Mouse (Mus musculus) midbrain, embryonic 12.5 days (tissue): Measurements from ENCODE around the gene Vps26c. TPM values are rescaled to one million over a fixed set of nuclear protein-coding genes. Genes with fewer than 3 reads are reported as not detected.

Experiments used
- ATAC-seq: fragments of 200-750 bp; cut with Nextera tagmentation; 2 replicates; pipeline ENCODE4 v1.8.0; 2017; ENCODE audit warnings: low read depth, moderate TSS enrichment, moderate library complexity; ENCODE audit not compliant: low FRiP score
- H3K27ac ChIP-seq: fragments of 300-500 bp; sonication (generic); replicated peaks from 2 replicates; pipeline ENCODE4 v1.5.1; 2016; ENCODE audit warnings: mild to moderate bottlenecking
- H3K27me3 ChIP-seq: fragments of 300-500 bp; sonication (generic); 2 replicates; pipeline ENCODE4 v1.6.1; 2016; ENCODE audit warnings: mild to moderate bottlenecking
- H3K36me3 ChIP-seq: fragments of 300-500 bp; sonication (generic); 2 replicates; pipeline ENCODE4 v1.6.1; 2016
- H3K4me1 ChIP-seq: fragments of 300-500 bp; sonication (generic); 2 replicates; pipeline ENCODE4 v1.6.1; 2016
- H3K4me2 ChIP-seq: fragments of 300-500 bp; sonication (generic); replicated peaks from 2 replicates; pipeline ENCODE4 v1.6.1; 2016; ENCODE audit warnings: mild to moderate bottlenecking, moderate library complexity
- H3K4me3 ChIP-seq: fragments of 300-500 bp; sonication (generic); 2 replicates; pipeline ENCODE4 v1.5.1; 2016; ENCODE audit warnings: mild to moderate bottlenecking
- H3K9ac ChIP-seq: fragments of 300-500 bp; sonication (generic); replicated peaks from 2 replicates; pipeline ENCODE4 v1.6.1; 2016; ENCODE audit warnings: mild to moderate bottlenecking, moderate library complexity
- H3K9me3 ChIP-seq: fragments of 300-500 bp; sonication (generic); 2 replicates; pipeline ENCODE4 v1.6.1; 2016; ENCODE audit warnings: mild to moderate bottlenecking
- WGBS: fragments of 180-500 bp; shearing (Covaris S2); methylation state at CpG from one replicate; pipeline ENCODE4 v1.1.7; 2016; 5-methylcytosine and 5-hydroxymethylcytosine counted together
- polyA plus RNA-seq: library from polyadenylated mRNA; unstranded; fragments of >200 nt; fragmentation: Nextera tagmentation; extraction: Ambion mirVana; gene quantifications from 2 replicates; pipeline ENCODE4 v1.2.1, GENCODE M21; 2016

Vps26c gene
- 59.4 and 60.6 TPM in 2 replicates for polyA plus RNA-seq

DNA sequence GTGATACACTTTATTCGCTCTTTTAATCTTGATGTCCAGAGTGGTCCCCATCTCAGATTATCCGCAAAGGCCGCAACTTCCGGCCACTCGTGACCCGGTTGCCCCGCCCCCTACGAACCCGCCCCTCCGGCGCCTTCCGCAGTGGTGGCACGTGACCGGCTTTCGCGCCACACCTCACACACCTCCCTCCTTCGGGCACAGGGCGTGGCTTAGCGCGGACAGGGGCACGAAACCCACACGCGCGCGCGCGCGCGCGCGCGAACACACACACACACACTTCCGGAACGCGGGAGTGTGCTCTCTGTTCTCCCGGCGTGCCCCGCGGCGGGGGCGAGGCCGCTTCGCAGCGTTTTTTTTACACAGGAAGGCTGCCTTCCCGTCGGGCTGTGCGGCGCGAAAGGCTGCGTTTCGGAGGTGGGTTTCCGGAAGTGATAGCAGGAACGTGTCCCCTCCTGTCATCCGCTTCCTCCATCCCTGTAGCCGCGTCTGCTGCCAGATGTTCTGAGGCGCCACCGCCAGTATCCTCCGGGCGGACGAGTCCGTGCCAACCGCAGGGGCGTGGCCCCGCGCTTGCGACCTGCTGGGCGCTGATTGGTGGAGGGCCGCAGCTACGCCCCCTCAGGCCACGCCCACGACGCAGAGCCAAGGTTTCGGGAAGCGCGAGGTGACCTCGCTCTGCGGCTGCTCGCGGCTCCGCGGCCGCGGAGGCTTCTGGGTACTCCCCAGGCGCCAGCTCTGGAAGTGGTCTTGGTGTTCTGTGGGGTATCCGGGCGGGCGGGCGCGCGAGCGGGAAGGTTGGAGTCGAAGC lies at the start of gene Vps26c:
Gene Vps26c (minus strand): TSS at position 487 of the 808 bp plus-strand sequence.
- Histone ChIP-seq H3K9me3 (no peaks in the 10 kb centered on the region), H3K4me2 (peak within 1 kb of the TSS; percentile 85), H3K36me3 (no peaks in the 10 kb centered on the region), H3K4me1 (peaks cover 28% of the 10 kb centered on the region), H3K27me3 (no peaks in the 10 kb centered on the region), H3K27ac (peak within 1 kb of the TSS; percentile 96), H3K9ac (peak within 1 kb of the TSS; percentile 77), H3K4me3 (peak within 1 kb of the TSS; percentile 71)
- under 1% methylated on average over 93 of the region's 93 CpGs for WGBS
- peak; percentile 92 for ATAC-seq

DNA sequence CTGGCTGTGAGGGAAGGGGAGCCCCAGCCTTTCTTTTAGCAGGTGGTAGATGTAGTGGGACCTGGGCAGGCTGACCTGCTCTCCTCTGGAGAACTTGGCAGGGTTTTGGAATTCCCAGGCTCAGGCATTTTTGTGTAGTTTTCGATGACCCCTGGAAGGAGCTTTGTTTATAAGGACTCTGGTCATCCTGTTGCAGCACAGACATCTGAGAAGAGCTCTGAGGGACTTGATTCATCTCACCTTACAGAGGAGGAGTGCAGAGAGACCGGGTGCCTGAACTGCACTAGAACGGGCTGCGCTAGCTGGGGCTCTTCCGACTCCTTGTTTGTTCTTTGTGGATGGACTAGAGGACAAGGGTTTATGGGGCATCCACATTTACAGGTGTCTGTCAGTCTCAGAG lies 49.1 kb upstream of the Vps26c start:
- H3K4me3 ChIP-seq = no peak overlapping the region
- WGBS = 73% methylated on average over 5 of the region's 5 CpGs
- H3K4me1 ChIP-seq = peaks cover 44% of the 10 kb centered on the region
- H3K27me3 ChIP-seq = no peaks in the 10 kb centered on the region
- no peak overlapping the region for H3K9ac ChIP-seq
- no peaks in the 10 kb centered on the region for H3K9me3 ChIP-seq
- no peak overlapping the region for H3K27ac ChIP-seq
- no peak overlapping the region for H3K4me2 ChIP-seq
- H3K36me3 ChIP-seq = no peaks in the 10 kb centered on the region
- ATAC-seq = no peak

DNA sequence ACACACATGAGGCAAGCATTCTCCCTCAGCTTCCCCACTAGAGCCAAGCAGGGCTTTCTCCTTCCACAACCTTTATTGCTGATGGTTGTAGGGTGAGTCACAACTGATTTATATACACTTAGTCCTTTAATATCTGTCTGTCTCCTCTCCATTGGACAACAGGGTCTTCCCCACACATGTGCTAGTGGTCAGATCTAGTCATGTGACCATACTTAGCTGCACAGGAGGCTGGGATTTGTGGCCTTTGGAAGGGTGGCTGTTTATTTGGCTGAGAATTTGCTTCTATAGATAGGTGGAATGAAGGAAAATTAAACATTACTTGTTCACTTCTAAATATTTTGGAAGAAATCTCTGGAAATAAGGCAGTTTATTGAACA lies 48.1 kb upstream of the Vps26c start:
- no peaks in the 10 kb centered on the region for H3K36me3 ChIP-seq
- no peak overlapping the region for H3K9ac ChIP-seq
- no peak for ATAC-seq
- H3K27ac ChIP-seq = 0 out of 2 replicates have a peak overlapping the region, but pooled peaks have one; percentile 20
- H3K9me3 ChIP-seq = no peaks in the 10 kb centered on the region
- no peak overlapping the region for H3K4me3 ChIP-seq
- no peaks in the 10 kb centered on the region for H3K27me3 ChIP-seq
- peaks cover 42% of the 10 kb centered on the region for H3K4me1 ChIP-seq
- H3K4me2 ChIP-seq = no peak overlapping the region

DNA sequence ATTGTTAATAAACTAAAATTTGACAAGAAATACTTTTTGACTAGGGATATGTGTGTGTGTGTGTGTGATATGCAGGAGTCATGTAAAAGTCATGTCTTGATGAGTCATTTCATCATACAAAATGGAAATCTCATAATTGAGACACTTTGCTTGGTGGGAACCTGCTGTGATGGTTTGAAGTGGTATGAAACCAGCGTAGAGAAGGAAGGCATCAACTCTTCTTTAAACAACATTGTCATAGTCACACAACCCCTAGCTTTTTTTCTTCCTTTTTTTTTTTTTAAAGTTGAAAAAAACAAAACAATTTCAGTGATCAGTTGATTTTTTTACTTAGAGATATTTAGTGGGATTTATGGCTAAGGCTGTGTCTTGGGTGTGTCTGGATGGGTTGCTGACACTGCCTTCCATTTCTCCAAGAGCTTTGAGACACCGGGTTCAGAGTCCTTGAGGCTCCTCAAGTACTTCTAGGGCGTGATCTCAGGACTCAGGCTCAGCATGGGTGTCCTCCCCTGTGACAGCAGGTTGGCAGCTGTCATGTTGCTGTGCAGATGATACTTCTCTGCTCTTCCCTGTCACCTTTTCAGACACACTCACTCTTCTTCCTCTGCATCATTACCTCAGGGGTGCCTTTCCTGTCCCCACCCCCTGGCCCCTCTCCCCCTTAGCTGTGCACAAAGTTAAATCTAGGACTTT lies 47.5 kb upstream of the Vps26c start:
- H3K9me3 ChIP-seq = no peaks in the 10 kb centered on the region
- no peak overlapping the region for H3K4me2 ChIP-seq
- H3K4me1 ChIP-seq = peaks cover 42% of the 10 kb centered on the region
- H3K4me3 ChIP-seq = no peak overlapping the region
- ATAC-seq = no peak
- no peaks in the 10 kb centered on the region for H3K27me3 ChIP-seq
- no peak overlapping the region for H3K9ac ChIP-seq
- WGBS = 78% methylated on average over 3 of the region's 3 CpGs
- H3K36me3 ChIP-seq = no peaks in the 10 kb centered on the region
- 0 out of 2 replicates have a peak overlapping the region, but pooled peaks have one; percentile 20 for H3K27ac ChIP-seq

DNA sequence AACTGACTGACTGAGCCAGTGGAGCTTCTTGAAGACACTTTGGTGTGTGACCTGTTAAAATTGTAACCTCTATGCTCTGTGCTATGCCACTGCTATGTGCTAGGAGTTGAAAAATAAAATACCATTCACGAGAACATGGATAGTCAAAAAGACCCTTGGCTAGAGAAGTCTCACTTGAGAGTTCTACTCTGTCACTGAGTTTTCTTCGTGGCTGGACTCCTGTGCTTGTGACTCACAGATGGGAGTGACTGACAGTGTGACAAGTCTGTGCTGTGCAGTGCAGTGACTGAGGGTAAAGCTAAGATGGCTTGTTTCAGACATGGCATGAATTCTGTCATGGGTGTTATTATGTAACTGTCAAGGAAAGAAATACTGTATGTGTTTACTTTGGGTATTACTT lies 45.8 kb upstream of the Vps26c start:
- Histone ChIP-seq H3K4me2 (peak overlapping the region; percentile 79), H3K27me3 (no peaks in the 10 kb centered on the region), H3K9ac (no peak overlapping the region; the same call in 1 of the 2 replicates), H3K4me1 (peaks cover 44% of the 10 kb centered on the region), H3K9me3 (no peaks in the 10 kb centered on the region), H3K4me3 (peak overlapping the region; percentile 15; the same call in 1 of the 2 replicates), H3K36me3 (no peaks in the 10 kb centered on the region), H3K27ac (no peak overlapping the region)
- 36% methylated on average over 2 of the region's 2 CpGs for WGBS
- ATAC-seq = no peak

DNA sequence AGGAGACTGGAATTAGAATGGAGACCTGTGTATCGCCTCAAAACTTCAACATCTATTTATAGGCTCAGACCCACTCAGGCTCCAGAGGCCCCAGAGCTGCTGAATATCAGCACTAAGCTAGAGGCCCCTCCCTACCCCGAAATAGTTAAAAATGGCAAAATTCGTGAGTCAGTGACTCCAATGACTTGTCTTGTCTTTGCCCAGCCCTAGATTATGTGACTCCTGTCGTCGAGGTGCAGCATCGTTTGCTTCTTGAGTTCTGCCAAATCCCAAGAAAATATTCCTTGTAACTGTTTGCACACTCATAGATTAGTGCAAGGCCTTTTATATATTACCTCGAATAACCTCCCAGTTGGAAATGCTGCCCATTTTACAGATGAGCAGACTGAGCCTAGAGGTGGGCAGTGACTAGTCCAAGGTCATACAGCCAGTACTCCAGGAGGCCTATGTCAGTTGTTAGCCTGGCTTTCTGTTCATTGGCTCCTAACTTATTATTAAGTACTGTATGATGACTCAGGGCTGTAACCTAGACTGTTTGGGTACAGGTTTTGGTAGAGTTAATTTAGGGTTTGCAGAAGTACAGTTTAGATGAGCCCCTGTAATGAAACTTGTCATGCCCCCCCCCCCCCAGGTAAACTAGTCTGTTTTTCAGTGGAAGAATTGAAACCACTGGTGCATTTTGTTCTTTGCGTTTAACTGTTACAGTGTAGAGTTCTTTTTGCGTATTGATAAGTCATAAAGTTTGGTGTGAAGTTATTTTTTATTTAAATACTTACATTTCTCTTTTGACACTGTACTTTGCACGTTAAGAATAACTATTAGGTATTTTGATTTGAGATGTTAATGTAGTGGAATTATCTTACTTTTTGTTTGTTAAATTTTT lies 44.7 kb upstream of the Vps26c start:
- peaks cover 39% of the 10 kb centered on the region for H3K4me1 ChIP-seq

DNA sequence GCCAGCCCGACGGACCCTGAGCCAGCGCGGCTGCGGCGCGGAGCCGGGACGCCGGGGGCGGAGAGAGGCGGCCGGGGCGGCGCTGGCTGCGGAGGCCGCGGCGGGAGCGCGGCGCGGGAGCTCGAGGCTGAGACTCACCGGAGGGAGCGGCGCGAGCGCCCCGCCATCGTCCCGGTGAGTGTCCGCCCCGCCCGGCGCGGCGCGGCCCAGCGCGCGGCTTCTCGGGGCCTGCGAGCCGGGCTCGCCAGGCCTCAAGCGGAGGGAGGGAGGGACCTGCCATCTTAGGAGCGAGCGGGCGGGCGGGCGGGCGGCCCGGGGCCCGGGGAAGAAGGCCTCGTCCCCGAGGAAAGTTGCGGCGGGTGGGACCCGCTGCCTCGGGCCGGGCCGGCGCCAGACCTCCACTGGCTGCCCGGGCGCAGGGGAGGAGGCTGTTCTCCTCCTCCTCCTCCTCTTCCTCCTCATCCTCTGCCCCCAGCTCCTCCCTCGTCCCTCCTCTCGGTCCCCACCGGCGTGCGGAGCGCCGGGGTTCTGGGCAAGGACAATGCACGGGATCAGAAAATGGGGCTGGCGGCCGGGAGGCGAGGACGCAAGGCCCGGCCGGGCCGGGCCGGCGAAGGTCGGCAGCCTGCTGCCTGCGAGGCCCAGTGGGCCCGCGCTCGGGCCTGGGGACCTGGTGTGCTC lies 43.9 kb upstream of the Vps26c start:
- peak overlapping the region; percentile 100 for H3K9ac ChIP-seq
- peak overlapping the region; percentile 99 for H3K4me3 ChIP-seq
- peaks cover 32% of the 10 kb centered on the region for H3K4me1 ChIP-seq
- peak; percentile 6; the same call in 1 of the 2 replicates for ATAC-seq
- no peaks in the 10 kb centered on the region for H3K36me3 ChIP-seq
- 0% methylated on average over 67 of the region's 88 CpGs for WGBS
- peak overlapping the region; percentile 79 for H3K4me2 ChIP-seq
- 0 out of 2 replicates have a peak, but pooled peaks cover 6% of the 10 kb centered on the region for H3K27me3 ChIP-seq
- peak overlapping the region; percentile 100 for H3K27ac ChIP-seq
- H3K9me3 ChIP-seq = no peaks in the 10 kb centered on the region

More for the DNA sequence above, 44.7 kb upstream of the Vps26c start:
- Histone ChIP-seq H3K4me2 (peak overlapping the region; percentile 79), H3K27me3 (0 out of 2 replicates have a peak, but pooled peaks cover 6% of the 10 kb centered on the region), H3K9ac (peak overlapping the region; percentile 100), H3K4me3 (peak overlapping the region; percentile 99), H3K36me3 (no peaks in the 10 kb centered on the region), H3K9me3 (no peaks in the 10 kb centered on the region), H3K27ac (peak overlapping the region; percentile 100)
- 30% methylated on average over 10 of the region's 10 CpGs for WGBS
- no peak for ATAC-seq

DNA sequence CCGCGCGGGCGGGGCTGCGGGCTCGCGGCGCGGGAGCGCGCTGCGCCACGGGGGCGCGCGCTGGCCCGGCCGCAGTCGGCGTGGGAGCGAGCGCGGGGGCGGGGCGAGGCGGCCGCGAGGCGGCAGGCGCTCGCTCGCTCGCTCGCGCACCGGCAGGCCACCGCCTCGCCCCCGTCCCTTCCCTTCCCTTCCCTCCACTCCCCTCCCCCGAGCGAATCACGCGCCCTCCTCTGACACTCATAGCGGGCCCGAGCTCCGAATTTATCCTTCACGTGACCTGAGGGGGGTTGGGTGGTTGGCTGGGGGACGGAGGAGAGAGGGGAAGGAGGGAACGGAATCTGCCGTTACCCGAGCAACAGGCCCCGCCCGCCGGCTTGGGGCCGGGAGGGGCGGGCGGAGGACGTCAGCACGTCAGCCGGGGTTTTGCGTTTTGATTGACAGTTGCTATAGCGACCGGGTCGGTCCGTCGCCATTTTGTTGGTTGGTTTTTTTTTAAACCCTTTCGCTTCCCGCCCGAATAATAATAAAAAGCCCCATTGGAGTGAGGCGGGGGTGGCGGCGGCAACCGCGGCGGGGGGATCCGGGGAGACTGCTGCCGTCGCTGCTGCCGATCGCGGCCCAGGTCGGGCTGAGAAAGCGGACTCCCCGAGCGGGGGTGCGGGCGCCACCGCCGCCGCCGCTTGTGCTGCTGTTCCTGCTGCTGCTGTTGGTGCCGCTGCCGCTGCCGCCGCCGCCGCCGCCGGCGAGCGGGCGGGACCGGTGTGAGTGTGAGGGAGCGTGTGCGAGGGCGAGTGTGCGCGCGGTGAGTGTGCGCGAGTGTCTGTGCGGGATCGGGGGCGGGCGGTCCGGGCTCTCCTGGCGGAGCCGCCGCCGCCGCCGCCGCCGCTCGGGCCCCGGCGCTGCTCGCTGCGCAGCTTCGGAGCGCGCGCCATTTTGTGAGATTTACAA lies 42.9 kb upstream of the Vps26c start, which contains the start of gene Dyrk1a:
Gene Dyrk1a (plus strand): TSS at position 782 of the 948 bp plus-strand sequence.
- Histone ChIP-seq H3K9me3 (no peaks in the 10 kb centered on the region), H3K27ac (peak within 1 kb of the TSS; percentile 100), H3K4me3 (peak within 1 kb of the TSS; percentile 99), H3K36me3 (no peaks in the 10 kb centered on the region), H3K4me2 (peak within 1 kb of the TSS; percentile 79), H3K9ac (peak within 1 kb of the TSS; percentile 100), H3K4me1 (peaks cover 30% of the 10 kb centered on the region), H3K27me3 (0 out of 2 replicates have a peak, but pooled peaks cover 6% of the 10 kb centered on the region)
- WGBS = under 1% methylated on average over 92 of the region's 133 CpGs
- ATAC-seq = peak; percentile 95

DNA sequence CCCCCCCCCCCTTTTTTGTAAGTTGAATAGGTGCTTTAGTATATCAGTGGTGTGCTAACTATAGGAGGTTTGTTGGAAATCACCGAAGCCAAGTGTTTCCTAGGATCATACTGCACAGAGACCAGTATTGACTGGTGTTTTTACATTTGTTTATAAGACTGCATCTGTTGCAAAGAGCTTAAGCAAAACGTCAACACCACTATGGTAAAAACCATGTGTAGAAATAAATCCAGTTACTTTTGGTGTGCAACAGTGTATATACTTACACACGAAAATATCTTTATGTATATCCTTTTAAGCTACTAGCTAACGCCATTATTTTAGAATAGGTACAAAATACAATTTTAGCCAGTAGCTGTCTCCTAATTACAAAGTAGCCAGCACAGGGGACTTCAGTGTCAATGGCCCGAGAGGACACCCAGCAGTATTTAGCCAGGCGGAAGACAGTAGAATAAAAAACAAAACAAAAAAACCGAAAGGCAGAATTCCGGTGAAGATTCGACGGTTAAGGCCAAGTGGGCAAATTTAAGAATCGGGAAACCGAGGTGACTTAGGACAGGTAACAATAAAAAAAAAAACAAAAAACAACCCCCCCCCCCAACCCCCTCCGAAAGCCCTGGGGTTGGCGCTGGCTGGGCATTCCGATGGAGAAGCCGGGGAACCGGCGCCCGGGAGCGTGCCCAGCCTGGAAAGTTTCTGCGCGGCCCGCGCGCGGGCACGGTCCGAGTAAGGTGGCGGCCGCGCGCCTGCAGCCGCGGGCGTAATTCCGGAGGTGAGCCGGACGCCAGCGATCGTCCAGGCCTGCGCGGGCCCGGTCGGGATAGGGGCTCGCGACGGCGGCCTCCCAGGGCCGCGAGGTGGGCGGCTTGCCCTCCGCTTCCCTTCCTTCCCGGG lies 42.0 kb upstream of the Vps26c start:
- Histone ChIP-seq H3K27me3 (0 out of 2 replicates have a peak, but pooled peaks cover 6% of the 10 kb centered on the region), H3K27ac (peak overlapping the region; percentile 100), H3K9ac (peak overlapping the region; percentile 54), H3K4me1 (peaks cover 21% of the 10 kb centered on the region), H3K9me3 (no peaks in the 10 kb centered on the region), H3K36me3 (no peaks in the 10 kb centered on the region), H3K4me2 (peak overlapping the region; percentile 57), H3K4me3 (peak overlapping the region; percentile 99)
- 2% methylated on average over 52 of the region's 53 CpGs for WGBS
- peak; percentile 88 for ATAC-seq
